Mouse (Mus musculus): ENCODE data around the gene H2-T24.
A peak's percentile ranks its signal among the peaks of the same experiment; 100 is the strongest.
"Not testable (repeated sequence)": the region's sequence is repeated elsewhere in the genome, so short reads cannot be mapped to it uniquely, and the experiment has no call there.

The H2-T24 gene

GRCm38 (mm10) chr17:36023710-36024654 lies 3.6 kb upstream of the H2-T24 start:
- peak; percentile 36 for DNase-seq (ENCODE audit: low spot score)

- DNase-seq (ENCODE audit: low spot score) = no peak
Measured at GRCm38 (mm10) chr17:36022922-36023321, 2.6 kb upstream of the H2-T24 start.

GRCm38 (mm10) chr17:36022098-36022497 lies 1.7 kb upstream of the H2-T24 start:
- DNase-seq (ENCODE audit: low spot score) = no peak

GRCm38 (mm10) chr17:36021309-36021708 lies 949 bp upstream of the H2-T24 start:
- DNase-seq (ENCODE audit: low spot score) = no peak

GRCm38 (mm10) chr17:36019519-36019918 lies 841 bp downstream of the H2-T24 start:
- DNase-seq (ENCODE audit: low spot score) = no peak

- no peak for DNase-seq (ENCODE audit: low spot score)
Measured at GRCm38 (mm10) chr17:36018979-36019378, 1.4 kb downstream of the H2-T24 start.

GRCm38 (mm10) chr17:36017046-36017445 lies 3.3 kb downstream of the H2-T24 start:
- no peak for DNase-seq (ENCODE audit: low spot score)

GRCm38 (mm10) chr17:36014977-36015376 lies 5.4 kb downstream of the H2-T24 start:
- no peak for DNase-seq (ENCODE audit: low spot score)

GRCm38 (mm10) chr17:36004409-36004808 lies 16.0 kb downstream of the H2-T24 start:
- not testable (repeated sequence) for DNase-seq (ENCODE audit: low spot score)

GRCm38 (mm10) chr17:36003331-36003730 lies 17.0 kb downstream of the H2-T24 start:
- no peak for DNase-seq (ENCODE audit: low spot score)

- DNase-seq (ENCODE audit: low spot score) = peak; percentile 41
Measured at GRCm38 (mm10) chr17:36001966-36002365, 18.4 kb downstream of the H2-T24 start.

- peak; percentile 62 for DNase-seq (ENCODE audit: low spot score)
Measured at GRCm38 (mm10) chr17:36001121-36001897, 19.1 kb downstream of the H2-T24 start.

GRCm38 (mm10) chr17:36000349-36000748 lies 20.0 kb downstream of the H2-T24 start:
- DNase-seq (ENCODE audit: low spot score) = no peak

- peak; percentile 88 for DNase-seq (ENCODE audit: low spot score)
Measured at GRCm38 (mm10) chr17:35999356-35999755, 21.0 kb downstream of the H2-T24 start.

- DNase-seq (ENCODE audit: low spot score) = no peak
Measured at GRCm38 (mm10) chr17:35998545-35999305, 21.6 kb downstream of the H2-T24 start.

GRCm38 (mm10) chr17:35997713-35998510 lies 22.4 kb downstream of the H2-T24 start:
- peak; percentile 40 for DNase-seq (ENCODE audit: low spot score)

- DNase-seq (ENCODE audit: low spot score) = peak; percentile 97
Measured at GRCm38 (mm10) chr17:35996949-35997348, 23.4 kb downstream of the H2-T24 start.

- DNase-seq (ENCODE audit: low spot score) = peak; percentile 28
Measured at GRCm38 (mm10) chr17:35994879-35995240, 25.5 kb downstream of the H2-T24 start.

- peak; percentile 60 for DNase-seq (ENCODE audit: low spot score)
Measured at GRCm38 (mm10) chr17:35994175-35994878, 26.0 kb downstream of the H2-T24 start.

- DNase-seq (ENCODE audit: low spot score) = peak; percentile 86
Measured at GRCm38 (mm10) chr17:35993675-35994074, 26.7 kb downstream of the H2-T24 start.

GRCm38 (mm10) chr17:35991781-35992180 lies 28.6 kb downstream of the H2-T24 start:
- DNase-seq (ENCODE audit: low spot score) = no peak

Measured in T-cell, adult 2 months (primary cell).